Mouse (Mus musculus): ENCODE data around the gene Kifc1. TPM values are rescaled to one million over a fixed set of nuclear protein-coding genes. Genes with fewer than 3 reads are reported as not detected.
A peak's percentile ranks its signal among the peaks of the same experiment; 100 is the strongest.
"Not testable (repeated sequence)": the region's sequence is repeated elsewhere in the genome, so short reads cannot be mapped to it uniquely, and the experiment has no call there.

Gene Kifc1
- total RNA-seq, 2 experiments from 2014 or later, result 13.4 to 15.8 TPM

DNA sequence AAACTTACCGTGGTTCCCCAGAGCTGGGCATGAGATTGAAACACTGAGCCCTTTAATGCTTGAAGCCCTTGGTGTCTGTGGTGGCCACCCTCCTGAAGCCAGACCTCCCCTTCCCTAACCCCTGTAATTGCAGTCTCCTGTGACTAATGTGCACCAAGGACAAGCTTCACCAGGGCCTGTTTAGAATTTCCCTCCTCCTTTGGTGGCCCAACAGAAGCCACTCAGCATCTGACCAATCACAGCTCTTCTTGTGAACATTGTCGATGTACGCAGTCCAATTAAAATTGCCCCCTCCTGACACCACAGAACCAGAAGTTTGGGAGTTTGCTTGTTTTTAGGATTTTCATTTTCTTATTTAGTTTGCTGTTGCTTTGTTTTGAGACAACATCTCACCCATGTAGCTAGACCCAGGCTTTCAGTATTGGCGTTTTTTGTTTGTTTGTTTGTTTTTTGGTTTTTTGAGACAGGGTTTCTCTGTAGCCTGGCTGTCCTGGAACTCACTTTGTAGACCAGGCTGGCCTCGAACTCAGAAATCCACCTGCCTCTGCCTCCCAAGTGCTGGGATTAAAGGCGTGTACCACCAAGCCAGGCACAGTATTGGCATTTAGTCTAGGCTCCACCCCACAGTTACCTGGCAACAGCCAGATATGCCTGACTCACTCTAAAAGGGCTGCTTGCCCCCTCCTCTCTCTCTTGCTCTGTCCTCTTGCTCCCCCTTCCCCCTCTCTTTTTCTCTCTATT lies 13.6 kb upstream of the Kifc1 start:
- not testable (repeated sequence) for DNase-seq

DNA sequence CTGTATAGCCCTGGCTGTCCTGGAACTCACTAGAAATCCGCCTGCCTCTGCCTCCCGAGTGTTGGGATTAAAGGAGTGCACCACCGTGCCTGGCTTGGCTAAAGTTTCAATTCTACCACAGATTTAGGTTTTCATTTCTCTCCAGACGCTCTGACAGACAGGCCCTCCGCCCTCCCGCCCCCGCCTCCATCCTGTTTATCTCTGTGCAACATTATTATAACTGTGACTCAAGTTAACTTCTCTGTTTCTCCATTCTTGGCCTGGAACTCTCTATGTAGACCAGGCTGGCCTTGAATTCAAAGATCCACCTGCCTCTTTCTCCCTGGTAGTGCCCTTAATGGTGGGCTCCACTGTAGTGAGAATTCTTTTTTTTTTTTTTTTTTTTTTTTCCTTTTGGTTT lies 12.0 kb upstream of the Kifc1 start:
- no peak for DNase-seq

DNA sequence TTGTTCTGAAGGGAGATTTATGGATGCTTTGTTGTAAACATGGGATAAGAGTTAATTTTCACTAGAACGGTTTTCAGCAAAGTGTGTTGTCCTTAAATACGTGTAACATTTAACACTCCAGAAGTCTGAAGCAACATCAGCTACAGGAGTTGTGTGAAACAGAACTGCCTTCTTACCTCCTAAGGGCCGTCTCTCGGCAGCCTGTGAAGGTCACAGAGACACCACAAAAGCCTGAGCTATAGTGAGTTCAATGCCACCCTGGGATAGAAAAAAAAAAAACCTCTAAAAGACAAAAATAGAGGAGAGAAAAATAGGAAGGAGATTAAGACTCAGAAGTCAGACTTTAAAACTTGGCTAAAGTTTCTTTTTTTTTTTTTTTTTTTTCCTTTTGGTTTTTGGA lies 11.6 kb upstream of the Kifc1 start:
- DNase-seq, result no peak

DNA sequence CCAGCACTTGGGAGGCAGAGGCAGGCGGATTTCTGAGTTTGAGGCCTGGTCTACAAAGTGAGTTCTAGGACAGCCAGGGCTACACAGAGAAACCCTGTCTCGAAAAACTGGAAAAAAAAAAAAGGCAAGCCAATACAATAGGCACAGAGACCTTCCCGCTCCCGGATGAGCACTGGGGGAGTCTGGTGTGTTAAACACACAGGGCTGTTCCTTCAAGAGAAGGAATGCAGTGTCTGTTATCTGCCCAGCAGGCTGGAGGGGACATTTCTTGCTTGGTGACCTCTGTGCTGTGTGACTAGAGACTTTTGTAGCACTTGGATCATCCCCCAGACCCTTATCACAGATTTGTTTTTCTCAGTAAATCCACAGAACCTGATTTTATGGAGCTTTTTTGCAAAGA lies 11.2 kb upstream of the Kifc1 start:
- no peak for DNase-seq

DNA sequence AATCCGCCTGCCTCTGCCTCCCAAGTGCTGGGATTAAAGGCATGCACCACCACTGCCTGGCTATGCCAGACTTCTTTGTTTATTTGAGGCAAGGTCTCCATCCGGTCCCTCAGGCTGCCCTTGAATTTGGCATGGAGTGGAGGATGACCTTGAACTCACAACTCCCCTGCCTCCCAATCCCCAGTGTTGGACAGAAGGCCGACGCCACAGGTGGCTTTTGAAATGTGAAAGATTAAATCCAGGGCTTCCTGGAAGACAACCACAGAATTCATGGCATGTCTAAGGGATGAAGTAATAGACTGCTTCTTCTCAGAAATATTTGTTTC lies 10.5 kb upstream of the Kifc1 start:
- no peak for DNase-seq

DNA sequence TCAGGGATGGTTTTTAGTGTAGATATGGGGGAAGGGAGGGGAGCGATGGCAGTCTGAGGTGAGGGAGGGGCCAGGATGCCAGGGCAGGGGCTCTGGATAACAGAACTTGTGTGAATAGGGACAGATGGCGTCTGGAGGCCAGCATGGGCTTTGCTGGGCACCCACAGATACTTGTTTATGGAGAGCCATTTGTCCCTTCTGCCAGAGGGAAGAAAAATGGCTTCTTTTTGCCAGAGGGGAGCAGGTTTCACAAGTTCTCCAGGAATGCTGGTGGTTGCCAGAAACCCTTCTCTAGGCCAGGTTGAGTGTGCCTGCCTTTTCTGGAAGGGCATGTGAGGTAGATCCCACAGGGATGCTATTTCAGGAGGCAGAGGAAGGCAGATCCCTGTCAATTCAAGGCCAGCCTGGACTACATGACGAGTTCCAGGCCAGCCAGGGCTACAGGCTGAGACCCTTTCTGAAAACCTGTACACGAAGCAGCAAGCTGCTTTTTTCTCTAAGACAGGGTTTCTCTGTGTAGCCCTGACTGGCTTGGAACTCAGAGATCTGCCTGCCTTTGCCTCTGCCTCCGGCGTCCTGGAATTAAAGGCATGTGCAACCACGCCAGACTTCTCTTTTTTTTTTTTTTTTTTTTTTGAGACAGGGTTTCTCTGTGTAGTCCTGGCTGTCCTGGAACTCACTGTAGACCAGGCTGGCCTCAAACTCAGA lies 10.0 kb upstream of the Kifc1 start:
- no peak for DNase-seq

DNA sequence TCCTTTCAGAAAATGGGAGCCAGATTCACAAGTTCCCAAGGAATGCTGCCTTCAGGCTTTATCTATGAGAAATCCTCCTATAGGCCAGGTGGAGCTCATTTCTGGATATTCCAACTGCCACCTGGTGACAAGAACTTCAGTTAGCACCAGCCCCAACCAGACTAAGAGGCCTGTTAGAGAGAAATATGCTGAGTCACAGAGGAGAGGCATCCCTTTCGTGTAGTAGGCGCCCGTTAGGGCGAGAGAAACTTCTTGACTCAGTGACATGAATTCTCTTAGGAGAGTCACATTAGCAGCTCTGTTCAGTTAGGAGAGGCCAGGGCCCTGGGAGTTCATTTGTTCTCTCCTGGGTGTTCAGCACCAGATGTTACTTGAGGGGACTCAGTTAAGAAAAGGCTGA lies 9.2 kb upstream of the Kifc1 start:
- no peak for DNase-seq

DNA sequence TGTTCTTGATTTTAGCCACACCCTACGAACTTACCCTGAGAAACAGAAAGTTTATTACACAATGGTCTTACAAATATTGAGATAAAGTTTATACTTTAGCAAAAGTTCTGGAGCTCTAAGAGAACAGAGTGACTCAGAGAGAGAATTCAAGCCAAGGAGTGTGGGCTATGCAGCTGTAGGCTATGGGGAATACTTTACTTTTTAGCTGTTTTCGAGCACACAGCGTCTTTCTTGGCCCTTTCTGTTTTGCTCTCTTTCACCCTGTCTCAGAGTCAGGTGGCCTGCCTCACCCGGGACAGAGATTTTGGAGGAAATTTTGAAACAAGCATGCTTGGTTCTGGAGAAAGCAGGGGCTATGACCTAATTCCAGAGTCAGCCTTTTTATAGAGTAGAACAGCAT lies 7.7 kb upstream of the Kifc1 start:
- not testable (repeated sequence) for DNase-seq

DNA sequence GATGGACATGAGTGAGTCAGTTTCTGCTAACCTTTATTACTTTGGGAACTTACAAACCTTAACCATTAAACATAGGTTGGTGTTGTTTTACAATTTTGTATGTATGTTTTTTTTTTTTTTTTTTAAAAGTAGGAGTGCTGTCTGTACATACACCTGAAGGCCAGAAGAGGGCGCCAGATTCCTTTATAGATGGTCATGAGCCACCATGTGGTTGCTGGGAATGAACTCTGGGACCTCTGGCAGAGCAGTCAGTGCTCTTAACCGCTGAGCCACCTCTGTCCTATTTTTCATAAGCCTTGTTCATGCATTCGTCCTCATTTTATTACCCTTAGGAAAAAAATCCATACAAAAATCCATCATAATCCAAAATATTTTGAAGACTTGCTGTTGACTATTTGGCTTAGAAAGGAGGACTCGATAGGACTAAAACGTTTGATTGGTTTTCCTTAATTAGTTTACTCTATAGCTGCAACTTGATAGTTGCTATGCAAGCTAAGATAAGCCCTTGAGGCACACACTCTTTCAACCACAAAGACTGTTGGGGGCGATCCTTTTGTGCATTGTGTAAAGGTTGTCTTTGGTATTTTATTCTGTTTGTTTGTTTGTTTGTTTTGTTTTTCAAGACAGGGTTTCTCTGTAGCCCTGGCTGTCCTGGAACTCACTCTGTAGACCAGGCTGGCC lies 6.8 kb upstream of the Kifc1 start:
- DNase-seq, result peak; percentile 49

DNA sequence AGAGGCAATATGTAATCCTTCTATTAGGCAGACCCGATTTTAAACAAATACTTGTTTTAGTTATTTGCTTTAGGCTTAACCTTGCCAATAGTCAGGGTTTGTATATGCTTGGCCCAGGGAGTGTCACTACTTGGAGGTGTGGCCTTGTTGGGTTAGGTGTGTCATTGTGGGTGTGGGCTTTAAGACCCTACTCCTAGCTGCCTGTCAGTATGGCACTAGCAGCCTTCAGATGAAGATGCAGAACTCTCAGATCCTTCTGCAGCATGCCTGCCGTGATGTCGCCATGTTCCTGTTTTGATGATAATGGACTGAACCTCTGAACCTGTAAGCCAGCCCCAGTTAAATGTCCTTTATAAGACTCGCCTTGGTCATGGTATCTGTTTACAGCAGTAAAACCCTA lies 2.5 kb upstream of the Kifc1 start:
- DNase-seq, result not testable (repeated sequence)

DNA sequence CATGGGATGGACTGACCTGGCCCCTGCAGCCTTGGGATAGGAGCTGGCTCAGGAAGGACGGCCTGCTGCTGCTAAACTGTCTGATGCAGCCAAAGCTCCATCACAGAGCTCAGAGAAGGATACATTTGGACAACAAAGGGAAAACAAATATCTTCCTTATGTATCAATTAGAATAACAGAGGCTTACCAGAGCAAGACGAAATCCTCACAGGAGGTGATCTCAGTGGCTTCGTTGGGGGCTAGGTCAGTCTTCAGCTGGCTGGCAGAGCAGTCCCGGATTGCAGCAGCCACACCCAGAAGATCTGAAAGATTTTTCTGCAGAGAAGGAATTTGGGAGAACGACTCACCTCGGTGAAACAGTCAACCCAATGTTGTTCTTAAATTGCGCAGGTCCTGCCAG lies 2.0 kb upstream of the Kifc1 start:
- DNase-seq, result no peak

DNA sequence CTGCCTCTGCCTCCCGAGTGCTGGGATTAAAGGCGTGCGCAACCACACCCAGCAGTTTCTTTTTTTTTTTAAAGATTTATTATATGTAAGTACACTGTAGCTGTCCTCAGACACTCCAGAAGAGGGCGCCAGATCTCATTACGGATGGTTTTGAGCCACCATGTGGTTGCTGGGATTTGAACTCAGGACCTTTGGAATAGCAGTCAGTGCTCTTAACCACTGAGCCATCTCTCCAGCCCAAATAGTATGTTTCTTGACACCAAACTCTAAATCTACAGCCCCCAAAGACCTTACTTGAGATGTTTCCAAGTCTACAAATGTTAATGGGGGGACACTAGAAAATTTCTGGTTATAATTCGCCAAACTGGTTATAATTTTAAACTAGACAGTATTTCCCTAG lies 1.4 kb upstream of the Kifc1 start:
- DNase-seq, result not testable (repeated sequence)

DNA sequence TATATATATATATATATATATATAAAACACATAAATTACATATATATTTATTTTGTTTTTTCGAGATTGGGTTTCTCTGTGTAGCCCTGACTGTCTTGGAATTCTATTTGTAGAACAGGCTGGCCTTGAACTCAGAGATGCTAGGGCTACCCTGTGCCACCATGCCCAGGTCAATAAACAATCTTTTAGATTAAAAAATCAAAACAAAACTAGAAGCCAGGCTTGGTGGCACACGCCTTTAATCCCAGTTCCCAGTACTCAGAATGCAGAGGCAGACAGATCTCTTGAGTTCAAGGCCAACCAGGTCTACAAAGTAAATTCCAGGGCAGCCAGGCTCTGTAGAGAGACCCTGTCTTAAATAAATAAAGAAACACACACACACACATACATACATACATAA lies 896 bp upstream of the Kifc1 start:
- no peak for DNase-seq

DNA sequence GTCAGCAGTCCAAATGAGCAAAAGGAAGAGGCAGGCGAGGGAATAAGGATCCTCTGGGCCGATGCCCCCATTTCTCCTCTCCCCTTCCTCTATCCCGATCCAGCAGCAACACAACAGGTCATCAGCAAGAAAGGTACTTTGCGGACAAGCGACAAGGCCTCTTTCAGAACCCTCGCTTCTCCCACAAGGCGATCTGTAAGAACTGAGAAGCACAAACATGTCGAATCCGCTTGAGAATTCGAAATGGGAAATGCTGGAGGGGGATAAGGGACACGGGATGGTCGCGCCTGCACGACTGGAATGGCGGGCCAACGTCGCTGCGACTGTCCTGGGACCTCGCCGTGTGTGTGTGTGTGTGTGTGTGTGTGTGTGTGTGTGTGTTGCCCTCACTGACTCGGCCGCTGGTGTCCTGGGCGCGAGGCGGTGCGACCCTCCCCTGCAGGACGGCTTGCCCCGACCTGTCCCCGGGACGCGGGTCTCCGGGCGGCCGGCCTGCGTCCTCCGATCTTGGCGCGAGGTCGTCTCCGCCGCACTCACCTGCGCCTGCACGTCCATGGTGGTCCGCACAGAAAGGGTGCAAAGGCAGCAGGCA lies 424 bp downstream of the Kifc1 start:
- not testable (repeated sequence) for DNase-seq

DNA sequence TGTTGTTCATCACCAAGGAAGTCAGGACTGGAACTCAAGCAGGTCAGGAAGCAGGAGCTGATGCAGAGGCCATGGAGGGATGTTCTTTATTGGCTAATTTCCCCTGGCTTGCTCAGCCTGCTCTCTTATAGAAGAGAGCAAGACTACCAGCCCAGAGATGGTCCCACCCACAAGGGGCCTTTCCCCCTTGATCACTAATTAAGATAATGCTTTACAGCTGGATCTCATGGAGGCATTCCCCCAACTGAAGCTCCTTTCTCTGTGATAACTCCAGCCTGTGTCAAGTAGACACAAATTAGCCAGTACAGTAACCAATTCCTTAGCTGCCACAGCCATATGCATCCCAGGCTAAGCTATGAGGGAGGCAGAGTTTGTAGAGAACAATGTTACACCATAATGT lies 2.2 kb downstream of the Kifc1 start:
- not testable (repeated sequence) for DNase-seq

DNA sequence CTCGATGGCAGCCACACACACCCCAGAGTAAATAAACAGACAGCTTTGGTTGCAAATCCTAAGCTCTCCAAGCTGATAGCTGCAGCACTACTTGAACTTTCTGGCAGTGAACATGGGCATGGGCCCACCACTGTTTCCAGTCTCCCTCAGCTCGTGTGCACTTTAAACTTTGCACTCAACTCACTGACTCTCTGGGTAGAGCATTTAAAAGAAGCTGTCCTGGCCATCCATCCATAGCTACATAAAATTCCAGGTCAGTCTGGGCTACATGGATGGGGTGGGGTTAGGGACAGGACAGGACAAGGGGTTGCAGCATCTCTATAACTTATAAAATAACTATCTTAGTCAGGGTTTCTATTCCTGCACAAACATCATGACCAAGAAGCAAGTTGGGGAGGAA lies 2.7 kb downstream of the Kifc1 start:
- not testable (repeated sequence) for DNase-seq

DNA sequence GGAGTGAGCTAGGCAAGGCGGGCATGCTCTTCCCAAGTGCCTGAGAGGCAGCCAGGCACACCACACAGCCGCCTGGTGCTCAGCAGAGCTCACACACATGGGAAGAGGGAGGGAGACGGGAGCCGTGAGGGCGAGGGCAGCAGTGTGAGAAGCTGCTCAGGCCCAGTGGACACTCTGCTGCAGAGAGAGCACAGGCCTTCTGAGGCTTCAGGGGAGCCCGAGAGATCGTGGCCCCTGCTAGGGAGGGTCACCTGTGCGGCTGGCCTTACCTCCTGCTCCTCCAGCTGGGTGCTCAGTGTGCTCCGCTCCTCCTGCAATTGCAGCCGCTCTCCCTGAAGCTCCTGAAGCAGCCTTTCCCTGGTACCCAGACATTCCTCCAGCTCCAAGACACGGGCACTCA lies 6.1 kb downstream of the Kifc1 start:
- not testable (repeated sequence) for DNase-seq

DNA sequence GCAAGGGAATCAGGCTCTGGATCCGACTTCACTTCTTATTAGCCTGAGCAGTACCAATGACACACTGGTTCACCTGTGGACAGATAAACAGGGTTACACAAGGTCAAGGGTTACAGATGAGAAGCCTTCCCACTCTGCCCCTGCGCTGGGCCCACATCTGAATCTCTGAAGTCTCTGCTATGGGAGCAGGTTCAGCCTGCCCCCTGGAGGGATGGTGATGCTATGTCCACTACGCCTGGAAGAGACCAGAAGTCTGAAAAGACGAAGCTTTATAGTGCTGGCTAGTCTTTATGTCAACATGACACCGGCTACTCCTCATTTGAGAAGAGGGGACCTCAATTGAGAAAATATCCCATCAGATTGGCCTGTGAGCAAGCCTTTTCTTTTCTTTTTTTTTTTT lies 14.7 kb downstream of the Kifc1 start:
- peak; percentile 33 for DNase-seq

DNA sequence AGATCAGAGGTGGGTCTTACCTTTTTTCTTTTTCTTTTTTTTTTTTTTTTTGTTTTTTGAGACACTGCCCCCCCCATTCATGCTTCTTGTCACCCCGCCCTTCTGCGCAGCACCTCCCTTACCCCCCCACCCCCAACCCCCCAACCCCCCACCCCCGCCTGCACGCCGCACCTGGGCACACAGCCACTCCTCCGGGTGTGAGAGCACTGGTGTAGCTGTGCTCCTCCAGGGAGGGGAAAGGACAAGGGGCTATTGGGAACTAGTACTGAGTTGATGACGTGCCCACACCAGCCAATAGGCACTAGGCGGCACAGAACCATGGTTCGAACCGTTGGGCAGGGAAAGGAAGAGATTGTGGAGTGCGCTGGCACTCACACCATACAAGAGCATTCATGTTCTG lies 16.1 kb downstream of the Kifc1 start:
- no peak for DNase-seq

DNA sequence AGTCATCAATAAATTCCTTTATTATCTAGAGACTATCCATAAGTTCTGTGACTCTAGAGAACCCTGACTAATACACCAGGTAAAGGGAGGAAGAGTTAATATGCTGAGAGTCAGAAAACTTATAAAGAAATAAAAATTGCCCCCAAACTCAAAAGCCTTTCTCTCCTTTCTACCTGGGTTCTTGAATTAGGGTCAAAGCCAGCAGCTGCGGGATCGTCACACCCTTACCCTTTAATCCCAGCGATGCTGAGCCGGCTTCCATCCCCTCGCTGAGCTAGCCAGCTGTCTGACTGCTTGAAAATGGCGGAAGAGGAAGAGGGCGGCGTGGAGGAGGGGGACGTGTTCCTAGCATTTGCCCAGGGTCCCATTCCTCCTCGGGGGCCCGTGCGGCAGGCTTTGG lies 16.9 kb downstream of the Kifc1 start, which contains the start of gene Gm7029:
Gene Gm7029 (plus strand): TSS at position 301 of the 400 bp plus-strand sequence.
- DNase-seq, result not testable (repeated sequence)

DNA sequence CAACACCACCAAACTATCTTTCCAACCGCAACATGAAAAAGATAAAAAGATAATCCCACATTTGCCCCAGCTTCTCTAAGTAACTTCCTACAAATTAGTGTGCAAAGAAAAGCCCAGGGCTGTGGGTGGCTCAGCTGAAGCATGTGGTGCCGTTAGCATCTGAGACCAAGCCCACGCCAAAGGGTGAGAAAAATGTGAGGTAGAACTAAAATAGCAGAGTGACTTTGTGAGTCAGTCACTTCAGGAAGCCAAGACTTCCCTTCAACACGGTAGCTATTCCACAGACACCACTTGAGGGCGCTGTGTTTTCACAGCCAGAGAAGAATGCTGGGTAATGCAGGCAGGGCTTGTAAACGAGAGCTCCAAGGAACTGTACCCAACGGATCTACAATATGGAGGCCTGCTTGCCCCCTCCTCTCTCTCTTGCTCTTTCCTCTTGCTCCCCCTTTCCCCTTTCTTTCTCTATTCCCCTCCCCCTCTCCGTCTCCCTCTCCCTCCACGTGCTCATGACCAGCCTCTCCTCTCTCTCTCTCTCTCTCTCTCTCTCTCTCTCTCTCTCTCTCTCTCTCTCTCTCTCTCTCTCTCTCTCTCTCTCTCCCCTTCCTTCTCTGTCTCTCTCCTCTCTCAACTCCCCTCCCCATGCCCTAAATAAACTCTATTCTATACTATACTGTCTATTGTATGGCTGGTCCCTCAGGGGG lies 25.0 kb downstream of the Kifc1 start:
- DNase-seq, result peak; percentile 67

DNA sequence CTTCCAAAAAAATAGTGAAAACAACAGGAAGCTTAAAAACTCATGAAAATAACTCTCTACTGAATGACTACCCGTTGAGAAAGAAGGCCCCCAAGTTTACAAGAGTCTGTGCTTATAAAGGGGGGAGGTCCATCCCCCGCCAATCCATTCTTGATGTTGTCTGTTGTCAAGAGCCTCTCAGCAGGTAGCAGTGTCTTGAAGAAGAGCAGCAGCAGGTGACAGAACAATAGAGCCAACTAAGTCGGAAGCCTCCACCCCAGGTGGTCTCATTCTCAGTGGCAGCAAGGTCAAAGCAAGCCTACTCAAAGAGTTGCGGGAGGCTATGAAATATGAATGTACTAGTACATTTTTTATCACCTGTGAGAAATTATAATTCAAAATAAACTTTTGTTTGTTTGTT lies 32.6 kb downstream of the Kifc1 start:
- DNase-seq, result no peak

Data from adrenal gland, postnatal 10 days (tissue).